Mouse (Mus musculus): ENCODE data around the gene Prr14.
A peak's percentile ranks its signal among the peaks of the same experiment; 100 is the strongest.
"Not testable (repeated sequence)": the region's sequence is repeated elsewhere in the genome, so short reads cannot be mapped to it uniquely, and the experiment has no call there.

The Prr14 gene

GRCm38 (mm10) chr7:127473705-127474104 is 14.3 kb downstream of the Prr14 start:
- DNase-seq = peak; percentile 31

GRCm38 (mm10) chr7:127474378-127475070 is 15.1 kb downstream of the Prr14 start:
- DNase-seq = no peak

- peak; percentile 33 for DNase-seq
These were observed 15.9 kb downstream of the Prr14 start for GRCm38 (mm10) chr7:127475186-127475740.

GRCm38 (mm10) chr7:127476336-127476735 is 16.9 kb downstream of the Prr14 start:
- DNase-seq = peak; percentile 56

DNA sequence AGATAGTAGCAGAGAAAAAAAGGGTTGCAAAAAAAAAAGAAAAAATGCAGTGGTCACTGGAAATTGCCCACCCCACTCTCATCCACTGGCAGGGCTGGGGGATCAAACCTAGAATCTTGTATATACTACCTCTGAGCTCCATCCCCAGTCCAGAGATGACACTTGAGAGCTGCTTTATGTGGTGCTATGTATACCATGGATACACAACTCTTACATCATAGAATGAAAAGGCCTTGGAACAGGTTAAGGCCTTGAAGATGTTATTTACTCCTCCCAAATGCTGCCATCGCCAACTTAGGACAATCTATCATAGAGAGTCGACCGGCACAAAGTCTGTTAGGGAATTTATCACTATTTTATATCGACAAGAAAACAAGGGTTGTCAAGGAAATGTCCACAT is 17.4 kb downstream of the Prr14 start:
- DNase-seq = no peak

DNA sequence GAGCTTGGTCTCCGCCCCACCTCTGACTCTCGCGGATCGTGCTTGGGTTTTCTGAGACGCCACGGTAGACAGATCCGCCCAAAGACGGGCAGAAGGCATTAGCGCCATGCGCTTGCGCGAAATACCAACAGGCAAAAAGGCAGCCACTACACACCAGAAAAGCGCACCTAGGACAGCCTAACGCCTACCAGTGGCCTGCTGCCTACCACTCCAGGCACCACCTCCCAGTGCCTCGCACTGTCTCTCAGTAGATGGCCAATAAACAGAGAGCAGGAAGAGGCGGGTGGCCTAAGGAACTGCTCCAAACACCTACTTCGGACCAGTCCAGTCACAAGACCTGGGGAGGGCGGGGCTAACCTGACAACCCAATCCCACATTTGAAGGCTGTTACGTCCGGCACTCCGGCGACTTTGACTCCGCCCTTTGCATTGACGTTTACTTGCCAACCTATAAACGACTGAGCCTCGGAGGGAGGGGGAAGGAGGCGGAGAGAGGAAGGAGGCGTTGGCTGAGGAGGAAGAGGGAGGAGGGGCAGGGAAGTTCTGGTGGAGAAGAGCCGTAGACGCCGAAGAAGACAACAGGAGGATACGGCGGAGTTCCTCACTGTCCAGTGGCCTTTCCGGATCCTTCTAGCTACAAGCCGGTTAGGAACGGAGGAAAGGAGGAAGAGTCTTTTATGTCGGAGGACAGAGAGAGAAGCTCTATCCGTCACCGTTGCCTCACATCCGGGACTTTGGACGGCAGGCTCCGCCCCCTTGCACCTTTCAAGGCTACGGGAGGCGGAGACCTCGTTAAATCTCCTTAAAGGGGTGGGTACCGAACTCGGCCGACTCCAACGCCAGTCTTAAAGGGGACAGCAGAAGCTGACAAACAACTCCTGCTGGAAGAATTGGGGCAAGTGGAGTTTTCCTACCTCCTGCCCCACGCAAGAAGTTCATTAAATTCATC is 18.6 kb downstream of the Prr14 start:
- DNase-seq = peak; percentile 99

DNA sequence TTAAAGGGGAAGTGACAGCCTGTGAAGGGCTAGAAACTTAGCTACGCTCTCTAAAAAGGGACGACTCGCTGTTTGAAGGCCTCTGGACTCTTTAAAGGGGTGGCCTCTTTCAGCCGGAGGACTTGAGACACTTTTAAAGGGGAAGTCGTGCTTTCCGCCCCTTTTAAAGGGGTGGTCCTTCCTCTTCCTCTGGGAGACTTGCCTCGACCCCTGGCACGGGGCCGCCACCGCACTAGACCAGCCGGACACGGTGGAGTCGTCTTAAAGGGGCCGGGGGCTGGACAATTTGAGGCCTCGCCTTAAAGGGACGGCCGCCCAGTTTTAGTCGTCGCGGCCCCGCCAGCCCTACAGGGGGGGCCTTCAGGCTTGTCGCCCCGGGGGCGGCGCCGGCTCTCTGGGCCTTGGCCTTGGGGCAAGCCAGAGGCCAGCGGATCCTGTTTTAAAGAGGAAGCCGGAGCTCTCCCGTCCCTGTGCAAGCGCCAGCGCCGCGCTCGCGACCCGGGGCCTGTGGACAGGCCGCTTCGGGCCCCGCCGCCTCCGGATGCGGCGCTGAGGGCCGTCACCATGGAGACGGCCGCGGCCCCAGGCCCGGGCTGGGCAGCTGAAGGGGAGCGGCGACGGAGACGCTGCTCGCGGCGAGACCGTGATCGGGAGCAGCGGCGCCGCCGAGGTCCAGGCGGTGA is 19.4 kb downstream of the Prr14 start, which contains the start of gene Fbrs:
Gene Fbrs, plus strand, starts transcription at position 565 of the 683 bp plus-strand sequence.
- DNase-seq = peak; percentile 93

GRCm38 (mm10) chr7:127479318-127480225 is 20.2 kb downstream of the Prr14 start:
- peak; percentile 48 for DNase-seq

DNA sequence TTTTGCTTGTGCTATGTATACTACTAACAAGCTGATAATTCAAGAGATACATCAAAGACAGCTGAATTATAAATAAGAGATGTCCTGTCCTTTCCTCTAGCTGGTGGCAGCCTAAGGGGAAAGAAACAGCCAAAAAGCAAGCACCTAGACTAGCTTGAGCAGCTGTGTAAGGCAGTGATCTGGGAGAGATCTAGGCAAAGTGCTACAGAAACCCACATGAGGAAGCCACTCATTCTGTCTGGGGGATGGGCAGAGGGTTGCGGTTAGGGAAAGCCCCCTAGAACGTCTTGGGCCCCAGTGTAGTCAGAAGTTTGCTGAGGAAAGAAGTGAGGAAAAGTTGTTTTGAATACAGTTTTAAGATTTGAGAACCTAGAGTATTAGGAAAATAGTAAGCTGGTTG is 20.9 kb downstream of the Prr14 start:
- DNase-seq = no peak

- DNase-seq = peak; percentile 47
These were observed 26.0 kb downstream of the Prr14 start for GRCm38 (mm10) chr7:127485416-127485815.

DNA sequence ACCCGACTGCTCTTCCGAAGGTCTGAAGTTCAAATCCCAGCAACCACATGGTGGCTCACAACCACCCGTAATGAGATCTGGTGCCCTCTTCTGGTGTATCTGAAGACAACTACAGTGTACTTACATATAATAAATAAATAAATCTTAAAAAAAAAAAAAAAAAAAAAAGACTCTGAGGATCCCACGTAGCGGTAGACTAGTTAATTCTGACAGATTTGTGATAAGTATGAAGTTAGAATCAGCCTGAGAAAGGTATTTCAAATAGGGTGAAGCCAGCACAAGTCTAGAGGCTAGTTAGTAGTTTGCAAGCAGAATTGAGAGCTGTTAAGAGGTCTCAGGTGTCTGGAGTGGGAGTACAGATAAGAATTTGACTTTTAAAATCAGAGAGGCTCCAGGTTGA is 29.0 kb downstream of the Prr14 start:
- DNase-seq = not testable (repeated sequence)

DNA sequence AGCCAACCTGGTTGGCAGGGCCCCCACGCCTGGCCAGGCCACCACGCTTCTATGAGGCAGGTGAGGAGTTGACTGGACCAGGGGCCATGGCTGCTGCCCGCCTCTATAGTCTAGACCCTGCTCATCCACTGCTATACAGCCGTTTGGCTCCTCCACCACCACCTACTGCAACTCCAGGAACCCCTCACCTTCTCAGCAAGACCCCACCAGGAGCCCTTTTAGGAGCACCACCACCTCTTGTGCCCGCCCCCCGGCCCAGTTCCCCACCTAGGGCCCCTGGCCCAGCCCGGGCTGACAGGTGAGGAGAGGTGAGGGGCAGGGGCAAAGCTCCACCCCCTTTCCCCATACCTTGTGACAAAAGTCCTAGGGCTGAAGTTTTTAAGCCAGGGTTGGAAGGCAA is 30.6 kb downstream of the Prr14 start:
- DNase-seq = no peak

DNA sequence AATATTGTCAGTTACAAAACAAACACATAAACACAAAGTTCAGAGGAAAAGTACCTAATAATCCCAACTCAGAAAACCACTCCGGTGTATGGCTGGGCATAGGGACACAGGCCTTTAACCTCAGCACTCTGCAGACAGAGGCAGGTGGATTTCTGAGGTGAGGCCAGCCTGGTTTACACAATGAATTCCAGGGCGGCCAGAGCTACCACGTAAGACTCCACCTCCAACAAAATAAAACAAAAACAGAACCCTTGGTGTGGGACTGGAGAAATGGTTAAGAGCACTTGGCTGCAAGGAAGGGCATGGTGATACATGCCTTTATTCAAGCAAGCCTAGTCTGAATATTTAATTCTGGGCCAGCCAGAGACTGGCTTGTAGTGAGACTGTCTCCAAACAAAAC is 32.4 kb downstream of the Prr14 start:
- no peak for DNase-seq

DNA sequence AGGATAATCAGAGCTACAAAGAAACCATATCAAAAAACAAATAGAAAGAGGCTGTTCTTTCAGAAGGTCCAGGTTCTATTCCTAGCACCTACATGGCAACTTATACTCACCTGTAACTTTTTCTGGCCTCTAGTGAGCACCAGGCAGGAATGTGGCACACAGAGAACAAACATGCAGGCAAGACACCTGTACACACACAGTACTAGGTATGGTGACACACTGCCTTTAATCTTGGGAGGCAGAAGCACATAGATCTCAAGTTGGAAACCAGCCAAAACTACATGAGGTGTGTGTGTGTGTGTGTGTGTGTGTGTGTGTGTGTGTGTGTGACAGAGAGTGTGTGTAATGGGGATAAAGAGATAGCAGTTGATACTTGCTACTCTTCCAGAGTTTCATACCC is 35.2 kb downstream of the Prr14 start:
- DNase-seq = no peak

DNA sequence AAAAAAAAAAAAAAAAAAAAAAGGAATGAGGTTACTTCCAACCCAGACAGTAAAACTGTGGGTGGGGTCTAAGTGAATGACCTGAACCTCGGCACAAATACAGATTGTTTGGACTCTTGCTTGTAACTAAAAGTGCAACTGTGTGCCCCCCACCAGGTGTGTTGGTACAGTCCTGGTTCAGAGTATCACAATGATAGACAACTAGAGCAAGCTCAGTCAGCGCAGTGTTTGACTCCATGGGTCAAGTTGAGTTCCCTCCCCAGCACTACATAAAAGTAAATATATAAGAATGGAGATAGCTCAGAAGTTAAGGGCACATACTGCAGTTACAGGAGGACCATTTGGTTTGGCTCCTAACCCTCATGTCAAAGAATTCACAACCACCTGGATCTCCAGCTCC is 38.0 kb downstream of the Prr14 start:
- no peak for DNase-seq

GRCm38 (mm10) chr7:127498407-127498806 is 39.0 kb downstream of the Prr14 start:
- DNase-seq = no peak

GRCm38 (mm10) chr7:127508291-127508690 is 48.9 kb downstream of the Prr14 start:
- no peak for DNase-seq

- DNase-seq = not testable (repeated sequence)
These were observed 50.4 kb downstream of the Prr14 start for GRCm38 (mm10) chr7:127509830-127510229.

GRCm38 (mm10) chr7:127511241-127511640 is 51.8 kb downstream of the Prr14 start:
- DNase-seq = peak; percentile 28

- peak; percentile 94 for DNase-seq
These were observed 52.4 kb downstream of the Prr14 start, which contains the start of gene Srcap for GRCm38 (mm10) chr7:127511808-127512230. Srcap (plus strand) TSS chr7:127511983.

GRCm38 (mm10) chr7:127512231-127513015 is 53.0 kb downstream of the Prr14 start:
- peak; percentile 88 for DNase-seq

Measured in cerebellum, adult 8-10 months (tissue).